Mouse (Mus musculus): Measurements from ENCODE around the gene Actr8.

The Actr8 gene

GRCm38 (mm10) chr14:29996000-29996751 lies 18.0 kb downstream of the Actr8 start:
- no peak for DNase-seq (ENCODE audit: low spot score in 2 of 2)

- no peak for DNase-seq (ENCODE audit: low spot score in 2 of 2)
Observed at GRCm38 (mm10) chr14:29997345-29997744, 19.2 kb downstream of the Actr8 start.

GRCm38 (mm10) chr14:29998747-29999474 lies 20.8 kb downstream of the Actr8 start:
- DNase-seq (ENCODE audit: low spot score in 2 of 2): no peak

GRCm38 (mm10) chr14:29999475-29999811 lies 21.3 kb downstream of the Actr8 start:
- DNase-seq (ENCODE audit: low spot score in 2 of 2): no peak

- DNase-seq (ENCODE audit: low spot score in 2 of 2): peak; percentile 52 to 54
Observed at GRCm38 (mm10) chr14:30008733-30009575, 30.8 kb downstream of the Actr8 start, which contains the start of the genes Il17rb and Chdh. Il17rb (minus strand) TSS chr14:30008896. Chdh (plus strand) TSS chr14:30009023.

- DNase-seq (ENCODE audit: low spot score in 2 of 2): peak; percentile 21 to 22
Observed at GRCm38 (mm10) chr14:30009864-30010560, 31.9 kb downstream of the Actr8 start.

GRCm38 (mm10) chr14:30011886-30012560 lies 33.9 kb downstream of the Actr8 start:
- DNase-seq (ENCODE audit: low spot score in 2 of 2): no peak

- no peak for DNase-seq (ENCODE audit: low spot score in 2 of 2)
Observed at GRCm38 (mm10) chr14:30014487-30014886, 36.4 kb downstream of the Actr8 start.

GRCm38 (mm10) chr14:30015008-30015407 lies 36.9 kb downstream of the Actr8 start:
- no peak for DNase-seq (ENCODE audit: low spot score in 2 of 2)

- no peak for DNase-seq (ENCODE audit: low spot score in 2 of 2)
Observed at GRCm38 (mm10) chr14:30016666-30017065, 38.5 kb downstream of the Actr8 start.

- no peak for DNase-seq (ENCODE audit: low spot score in 2 of 2)
Observed at GRCm38 (mm10) chr14:30017794-30018462, 39.8 kb downstream of the Actr8 start.

- DNase-seq (ENCODE audit: low spot score in 2 of 2): no peak
Observed at GRCm38 (mm10) chr14:30018463-30018801, 40.3 kb downstream of the Actr8 start.

- DNase-seq (ENCODE audit: low spot score in 2 of 2): no peak
Observed at GRCm38 (mm10) chr14:30018846-30019245, 40.7 kb downstream of the Actr8 start.

GRCm38 (mm10) chr14:30019375-30019774 lies 41.2 kb downstream of the Actr8 start:
- DNase-seq (ENCODE audit: low spot score in 2 of 2): no peak

- no peak for DNase-seq (ENCODE audit: low spot score in 2 of 2)
Observed at GRCm38 (mm10) chr14:30019792-30020575, 41.8 kb downstream of the Actr8 start.

GRCm38 (mm10) chr14:30022471-30022870 lies 44.3 kb downstream of the Actr8 start:
- no peak for DNase-seq (ENCODE audit: low spot score in 2 of 2)

GRCm38 (mm10) chr14:30024387-30024786 lies 46.2 kb downstream of the Actr8 start:
- DNase-seq (ENCODE audit: low spot score in 2 of 2): no peak

GRCm38 (mm10) chr14:30027378-30027777 lies 49.2 kb downstream of the Actr8 start:
- no peak for DNase-seq (ENCODE audit: low spot score in 2 of 2)

- DNase-seq (ENCODE audit: low spot score in 2 of 2): no peak
Observed at GRCm38 (mm10) chr14:30033405-30033804, 55.3 kb downstream of the Actr8 start.

GRCm38 (mm10) chr14:30038431-30038830 lies 60.3 kb downstream of the Actr8 start:
- DNase-seq (ENCODE audit: low spot score in 2 of 2): no peak
